Mouse (Mus musculus): ENCODE results near the gene Fbh1. TPM values are rescaled to one million over a fixed set of nuclear protein-coding genes. Genes with fewer than 3 reads are reported as not detected.

Fbh1 gene
- total RNA-seq, 2 experiments from 2014 or later, result 77.2 to 80.4 TPM

Other genes starting within 250 kb of the Fbh1 start
- 10 to 100 TPM in 1 of 2 experiments, 1 to 10 TPM in 1; 9.9 to 17.4 TPM for gene Pfkfb3, start 223.5 kb downstream of the Fbh1 start, total RNA-seq (2021)
- gene Rbm17, start 173.4 kb downstream of the Fbh1 start, total RNA-seq (2021), result 10 to 100 TPM; 64.9 to 80.2 TPM
- gene Gm17490, start 151.3 kb downstream of the Fbh1 start, total RNA-seq (2021), result not detected
- under 1 TPM; 0.29 to 0.64 TPM for gene Il2ra, start 134.8 kb downstream of the Fbh1 start, total RNA-seq (2021)
- gene Il15ra, start 72.3 kb downstream of the Fbh1 start, total RNA-seq (2021), result 10 to 100 TPM; 24.6 to 31.6 TPM
- gene Ankrd16, start 294 bp upstream of the Fbh1 start, total RNA-seq (2021), result 10 to 100 TPM; 27.3 to 31.1 TPM